In the genomic region with DNA sequence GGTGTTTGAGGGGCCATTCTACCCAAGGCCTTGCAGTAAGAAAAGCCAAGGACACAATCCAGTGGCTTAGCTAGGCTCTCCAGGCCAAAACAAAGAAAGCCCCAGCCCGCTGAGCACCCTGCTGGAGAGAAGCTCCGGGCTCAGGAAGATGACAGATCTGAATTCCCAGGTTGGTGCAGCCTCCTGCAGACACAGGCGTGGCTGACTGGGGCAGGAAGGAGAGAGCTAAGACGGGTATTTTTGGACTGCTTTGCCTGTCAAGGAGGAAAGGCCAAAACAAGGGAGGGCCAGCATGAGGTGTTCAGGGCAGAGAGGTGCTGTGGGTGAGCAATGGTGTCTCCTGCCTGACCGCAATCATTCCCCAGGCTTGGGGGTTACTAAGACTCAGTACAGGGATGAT, we compare ENCODE assay signal across 20 mouse cellular contexts.
DNase-seq lines count a peak whose midpoint lies in the region; ATAC-seq lines count a peak whose summit lies in the region.
"Had no signal": no experiment of that assay in that cellular context is flagged by ENCODE, and none has a peak within 500 bp of the region (broad histone marks: within the 10 kb centered on the region; RNA-seq: fewer than 3 reads in every experiment).

No protein-coding gene starts in this region.

- H3K4me2 ChIP-seq in forebrain, embryonic 15.5 days (replicated peaks): no peak overlapping the region
- H3K4me2 ChIP-seq in forebrain, embryonic 14.5 days (ENCODE audit: low read length): no peak overlapping the region
- H3K4me2 ChIP-seq in kidney, embryonic 15.5 days: no peak overlapping the region
- H3K4me2 ChIP-seq in midbrain, embryonic 16.5 days (ENCODE audit: low read length): no peak overlapping the region
- H3K4me2 ChIP-seq: embryonic facial prominence, embryonic 12.5 days; heart, embryonic 13.5 days; stomach, embryonic 15.5 days had no signal

- H3K27me3 ChIP-seq in forebrain, embryonic 15.5 days: no peaks in the 10 kb centered on the region
- no peaks in the 10 kb centered on the region for H3K27me3 ChIP-seq in forebrain, embryonic 14.5 days (replicated peaks; ENCODE audit: control insufficient read depth, insufficient read depth, low read length)
- H3K27me3 ChIP-seq in kidney, embryonic 15.5 days: no peaks in the 10 kb centered on the region
- H3K27me3 ChIP-seq in midbrain, embryonic 16.5 days (ENCODE audit: control insufficient read depth, insufficient read depth, low read depth, low read length): no peaks in the 10 kb centered on the region
- H3K27me3 ChIP-seq in midbrain, embryonic 10.5 days (ENCODE audit: low read depth, poor library complexity, severe bottlenecking): no peaks in the 10 kb centered on the region
- H3K27me3 ChIP-seq: embryonic facial prominence, embryonic 12.5 days; heart, embryonic 13.5 days; stomach, embryonic 15.5 days had no signal

- H3K9me3 ChIP-seq in forebrain, embryonic 15.5 days: no peaks in the 10 kb centered on the region
- H3K9me3 ChIP-seq in forebrain, embryonic 14.5 days (replicated peaks; ENCODE audit: control insufficient read depth, low read length): no peaks in the 10 kb centered on the region
- no peaks in the 10 kb centered on the region for H3K9me3 ChIP-seq in kidney, embryonic 15.5 days (replicated peaks)
- no peaks in the 10 kb centered on the region for H3K9me3 ChIP-seq in midbrain, embryonic 16.5 days (replicated peaks; ENCODE audit: control insufficient read depth, low read length, poor library complexity, severe bottlenecking)
- H3K9me3 ChIP-seq in midbrain, embryonic 10.5 days (replicated peaks): no peaks in the 10 kb centered on the region
- H3K9me3 ChIP-seq: embryonic facial prominence, embryonic 12.5 days; heart, embryonic 13.5 days; stomach, embryonic 15.5 days had no signal

- 0 out of 2 replicates have a peak overlapping the region, but pooled peaks have one; percentile 40 for H3K27ac ChIP-seq in forebrain, embryonic 15.5 days (replicated peaks)
- no peak overlapping the region for H3K27ac ChIP-seq in forebrain, embryonic 14.5 days (ENCODE audit: low read depth, low read length)
- H3K27ac ChIP-seq in kidney, embryonic 15.5 days: peak overlapping the region; percentile 48; the same call in 1 of the 2 replicates
- H3K27ac ChIP-seq in midbrain, embryonic 16.5 days (ENCODE audit: low read length): no peak overlapping the region
- no peak overlapping the region for H3K27ac ChIP-seq in midbrain, embryonic 10.5 days (replicated peaks)
- H3K27ac ChIP-seq: embryonic facial prominence, embryonic 12.5 days; gastrocnemius, adult 2 months; heart, embryonic 13.5 days; stomach, embryonic 15.5 days had no signal

- no peak for ATAC-seq in forebrain, embryonic 15.5 days (replicated peaks)
- ATAC-seq in forebrain, embryonic 14.5 days: no peak
- ATAC-seq in kidney, embryonic 15.5 days (replicated peaks; ENCODE audit: low FRiP score): no peak
- ATAC-seq in midbrain, embryonic 16.5 days: no peak
- ATAC-seq: forebrain, postnatal 0 days; inflammation-experienced regulatory T-cells, adult 6 months had no signal

- 39% methylated on average over 5 of the region's 5 CpGs for WGBS in forebrain, embryonic 15.5 days
- 41% methylated on average over 5 of the region's 5 CpGs for WGBS in forebrain, embryonic 14.5 days
- 58% methylated on average over 5 of the region's 5 CpGs for WGBS in kidney, embryonic 15.5 days
- WGBS in midbrain, embryonic 16.5 days: 34% methylated on average over 5 of the region's 5 CpGs
- 27% methylated on average over 5 of the region's 5 CpGs for WGBS in midbrain, embryonic 10.5 days

- no peak for DNase-seq in forebrain, embryonic 14.5 days (ENCODE audit: low spot score)
- no peak for DNase-seq in kidney, postnatal 14 days
- no peak for DNase-seq in midbrain, embryonic 10.5 days (ENCODE audit: low spot score)
- DNase-seq in adrenal gland, postnatal 4 days (ENCODE audit: low spot score in 2 of 2): no peak
- DNase-seq: adrenal gland, adult 8-10 months; forebrain, postnatal 0 days; gastrocnemius, adult 2 months; heart, postnatal 36 days; kidney, adult 8-10 months; lung, adult 18-20 months; lung, postnatal 14 days; thymus, adult 2 months had no signal

- peaks cover 14% of the 10 kb centered on the region; the same call in 1 of the 2 replicates for H3K4me1 ChIP-seq in forebrain, embryonic 15.5 days
- H3K4me1 ChIP-seq in forebrain, embryonic 14.5 days (ENCODE audit: control insufficient read depth, insufficient read depth, low read length): no peaks in the 10 kb centered on the region
- H3K4me1 ChIP-seq in kidney, embryonic 15.5 days: 0 out of 2 replicates have a peak, but pooled peaks cover 4% of the 10 kb centered on the region
- H3K4me1 ChIP-seq in midbrain, embryonic 16.5 days (ENCODE audit: control insufficient read depth, insufficient read depth, low read length): peaks cover 4% of the 10 kb centered on the region
- no peaks in the 10 kb centered on the region for H3K4me1 ChIP-seq in midbrain, embryonic 10.5 days
- H3K4me1 ChIP-seq: stomach, embryonic 15.5 days had no signal

- H3K9ac ChIP-seq in forebrain, embryonic 15.5 days (replicated peaks): no peak overlapping the region
- H3K9ac ChIP-seq in forebrain, embryonic 14.5 days (ENCODE audit: low read length): no peak overlapping the region
- no peak overlapping the region for H3K9ac ChIP-seq in kidney, embryonic 15.5 days
- H3K9ac ChIP-seq in midbrain, embryonic 16.5 days (ENCODE audit: low read depth, low read length): 0 out of 2 replicates have a peak overlapping the region, but pooled peaks have one; percentile 10
- H3K9ac ChIP-seq: embryonic facial prominence, embryonic 12.5 days; forebrain, postnatal 0 days; heart, embryonic 13.5 days; stomach, embryonic 15.5 days had no signal

- no peak overlapping the region for H3K4me3 ChIP-seq in forebrain, embryonic 15.5 days
- H3K4me3 ChIP-seq in forebrain, embryonic 14.5 days (ENCODE audit: low read depth, low read length): no peak overlapping the region
- H3K4me3 ChIP-seq in kidney, embryonic 15.5 days (replicated peaks): no peak overlapping the region
- no peak overlapping the region for H3K4me3 ChIP-seq in midbrain, embryonic 16.5 days (ENCODE audit: low read depth, low read length)
- H3K4me3 ChIP-seq in midbrain, embryonic 10.5 days: no peak overlapping the region
- H3K4me3 ChIP-seq: embryonic facial prominence, embryonic 12.5 days; erythroblast, embryonic 14.5 days; gastrocnemius, adult 2 months; heart, embryonic 13.5 days; stomach, embryonic 15.5 days had no signal

- H3K36me3 ChIP-seq in forebrain, embryonic 15.5 days: peaks cover 22% of the 10 kb centered on the region
- peaks cover 65% of the 10 kb centered on the region for H3K36me3 ChIP-seq in forebrain, embryonic 14.5 days (ENCODE audit: control insufficient read depth, insufficient read depth, low read length)
- peaks cover 72% of the 10 kb centered on the region for H3K36me3 ChIP-seq in kidney, embryonic 15.5 days
- peaks cover 12% of the 10 kb centered on the region for H3K36me3 ChIP-seq in midbrain, embryonic 16.5 days (ENCODE audit: control insufficient read depth, insufficient read depth, low read length)
- H3K36me3 ChIP-seq in midbrain, embryonic 10.5 days: peaks cover 78% of the 10 kb centered on the region

Comparison
In these comparisons a context has a peak if more than half of its experiments do, and no peak if none do; other contexts are left out.
1. H3K27ac ChIP-seq: peak in forebrain, embryonic 15.5 days (single experiment) and kidney, embryonic 15.5 days (single experiment); none in forebrain, embryonic 14.5 days (single experiment), midbrain, embryonic 16.5 days (single experiment) and midbrain, embryonic 10.5 days (single experiment).